Mouse (Mus musculus) MEL (cell line): Measurements from ENCODE around the gene Pet100.

Experiments
- CHD2 ChIP-seq: IDR thresholded peaks from 2 replicates; pipeline ENCODE4 v1.6.1; 2011; ENCODE audit warnings: low read length, improper control_type of control experiment
- CTCF ChIP-seq, 3 experiments: IDR thresholded peaks in 2 of 3; conservative IDR thresholded peaks in 1 of 3; 2 replicates each; pipeline ENCODE4 v1.5.1; 2011 to 2012; ENCODE audit warnings: low read length in 3 of 3, low read depth in 2 of 3, mild to moderate bottlenecking in 2 of 3, improper control_type of control experiment in 1 of 3, inconsistent platforms in 1 of 3, mixed read lengths in 1 of 3, moderate library complexity in 1 of 3; ENCODE audit not compliant: control insufficient read depth in 1 of 3, insufficient read depth in 1 of 3, poor library complexity in 1 of 3, severe bottlenecking in 1 of 3
- EP300 ChIP-seq, 2 experiments: IDR thresholded peaks; 2 replicates each; pipeline ENCODE4 v1.6.1; 2011; ENCODE audit warnings: improper control_type of control experiment in 2 of 2, low read length in 2 of 2, low read depth in 1 of 2, mild to moderate bottlenecking in 1 of 2
- GATA1 ChIP-seq: IDR thresholded peaks from 2 replicates; pipeline ENCODE4 v1.6.1; 2011; ENCODE audit warnings: low read depth, low read length, improper control_type of control experiment
- HCFC1 ChIP-seq: IDR thresholded peaks from 2 replicates; pipeline ENCODE4 v1.6.1; 2012; ENCODE audit warnings: low read depth, mild to moderate bottlenecking, inconsistent platforms, low read length, improper control_type of control experiment, moderate library complexity
- POLR2A ChIP-seq, 2 experiments: IDR thresholded peaks; 2 replicates each; pipeline ENCODE4 v1.6.1; 2011 to 2012; ENCODE audit warnings: low read length in 2 of 2, mild to moderate bottlenecking in 2 of 2, control low read depth in 1 of 2, improper control_type of control experiment in 1 of 2, low read depth in 1 of 2, moderate library complexity in 1 of 2; ENCODE audit not compliant: control insufficient read depth in 1 of 2, insufficient read depth in 1 of 2, poor library complexity in 1 of 2
- POLR2AphosphoS2 ChIP-seq: IDR thresholded peaks from 2 replicates; pipeline ENCODE4 v1.6.1; 2011; ENCODE audit warnings: low read length, improper control_type of control experiment
- RAD21 ChIP-seq: IDR thresholded peaks from 2 replicates; pipeline ENCODE4 v1.6.1; 2011; ENCODE audit warnings: mild to moderate bottlenecking, low read depth, low read length, improper control_type of control experiment
- USF1 ChIP-seq: IDR thresholded peaks from 2 replicates; pipeline ENCODE4 v1.6.1; 2014; ENCODE audit warnings: low read depth, mild to moderate bottlenecking, inconsistent platforms, low read length, improper control_type of control experiment, moderate library complexity
- ZMIZ1 ChIP-seq: IDR thresholded peaks from 2 replicates; pipeline ENCODE4 v1.6.1; 2012; ENCODE audit warnings: low read depth, mild to moderate bottlenecking, inconsistent platforms, low read length, improper control_type of control experiment, moderate library complexity
- ZNF384 ChIP-seq: IDR thresholded peaks from 2 replicates; pipeline ENCODE4 v1.6.1; 2012; ENCODE audit warnings: low read depth, mild to moderate bottlenecking, inconsistent platforms, low read length, improper control_type of control experiment

GRCm38 (mm10) chr8:3594466-3594865 is 26.9 kb upstream of the Pet100 start:
- TF ChIP-seq CTCF (IDR thresholded peaks at IDR 0.05 in 2 of 3, conservative IDR thresholded peaks at IDR 0.05 in 1 of 3; ENCODE audit: control insufficient read depth in 1 of 3, insufficient read depth in 1 of 3, low read depth in 2 of 3, low read length in 3 of 3, poor library complexity in 1 of 3, severe bottlenecking in 1 of 3) (no peak), CHD2 (no peak), GATA1 (no peak), EP300 (IDR thresholded peaks at IDR 0.05; ENCODE audit: low read depth in 1 of 2, low read length in 2 of 2) (no peak), POLR2AphosphoS2 (no peak), RAD21 (no peak), POLR2A (IDR thresholded peaks at IDR 0.05; ENCODE audit: control insufficient read depth in 1 of 2, insufficient read depth in 1 of 2, low read depth in 1 of 2, low read length in 2 of 2, poor library complexity in 1 of 2) (no peak), ZNF384 (no peak), HCFC1 (no peak), ZMIZ1 (no peak), USF1 (no peak)
